Mouse (Mus musculus): ENCODE measurements at regions not wholly inside any gene's neighbourhood (a gene's known extent, or its start where the extent isn't known, plus 50 kb on each side); places are given as distances from the start of the nearest gene placed in this dataset.

- DNase-seq (ENCODE audit: low spot score in 2 of 2) = no peak
Measured at GRCm38 (mm10) chr8:86360283-86360682, 220.2 kb downstream of the Abcc12 start.

DNA sequence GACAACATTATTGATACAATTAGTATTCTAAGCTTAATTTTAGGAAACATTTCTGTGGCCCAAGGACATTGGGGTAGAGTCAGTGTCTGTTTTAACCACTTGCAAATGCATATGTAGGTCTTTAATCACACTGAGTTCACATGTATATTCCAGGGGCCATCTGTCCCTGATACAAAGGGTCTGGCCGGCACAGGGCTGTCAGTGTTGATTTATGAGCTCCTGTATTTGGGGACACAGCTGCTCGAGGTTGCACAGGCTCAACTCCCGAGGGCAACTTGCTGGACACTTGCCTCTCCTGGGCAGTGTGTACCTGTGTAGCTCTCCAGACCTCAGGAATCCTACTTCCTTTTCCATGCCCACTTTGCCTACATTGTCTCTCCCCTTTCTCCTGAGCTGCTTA is 221.0 kb downstream of the Abcc12 start:
- DNase-seq (ENCODE audit: low spot score in 2 of 2) = no peak

DNA sequence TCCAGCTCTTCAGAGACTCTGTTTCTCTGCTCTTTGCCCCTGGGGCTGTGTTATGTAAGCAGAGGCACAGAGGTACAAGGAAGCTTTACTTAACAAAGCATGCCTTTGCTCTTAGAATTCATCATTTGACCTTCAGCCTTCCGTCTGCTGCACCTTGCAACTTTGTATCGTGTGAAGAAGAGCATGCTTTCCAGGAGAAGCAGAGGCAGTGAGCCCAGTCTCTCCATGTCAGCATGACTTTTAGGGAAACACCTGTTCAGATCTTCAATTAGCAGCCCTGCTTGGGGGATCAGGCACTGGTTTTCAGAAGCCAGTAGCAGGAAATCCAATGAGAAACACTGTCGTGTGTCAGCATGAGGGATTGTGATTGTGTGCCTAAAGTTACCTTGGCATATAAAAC is 226.7 kb downstream of the Abcc12 start:
- no peak for DNase-seq (ENCODE audit: low spot score in 2 of 2)

DNA sequence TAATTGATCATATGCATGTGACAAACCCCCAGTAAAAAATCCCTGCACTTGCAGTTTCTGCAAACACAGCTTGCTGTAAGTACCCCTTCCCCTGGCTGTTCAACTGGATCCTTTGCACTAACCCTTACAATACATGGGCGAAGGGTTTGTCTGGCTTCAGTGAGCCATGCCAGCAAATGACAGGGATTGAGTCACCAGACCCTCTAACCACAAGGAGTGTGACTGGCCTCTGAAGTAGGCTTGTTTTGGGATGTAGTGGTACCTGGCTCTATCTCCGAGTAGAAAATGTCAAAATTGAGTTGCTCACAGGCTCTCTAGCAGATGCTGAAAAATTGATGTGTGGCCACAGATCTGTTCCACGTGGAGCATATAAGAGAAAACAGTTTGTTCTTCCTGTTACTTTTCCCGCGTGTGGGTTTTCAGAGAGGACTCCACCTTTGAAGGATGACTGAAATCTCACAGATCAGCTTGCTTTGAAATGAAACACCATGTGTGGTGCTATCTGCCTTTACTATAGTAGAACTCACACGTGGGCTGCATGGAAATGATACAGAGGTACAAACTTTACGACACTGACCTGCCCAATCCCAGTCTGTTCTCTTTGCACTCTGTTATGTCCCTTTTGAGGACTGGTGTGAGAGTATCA is 228.8 kb downstream of the Abcc12 start:
- no peak for DNase-seq (ENCODE audit: low spot score in 2 of 2)

DNA sequence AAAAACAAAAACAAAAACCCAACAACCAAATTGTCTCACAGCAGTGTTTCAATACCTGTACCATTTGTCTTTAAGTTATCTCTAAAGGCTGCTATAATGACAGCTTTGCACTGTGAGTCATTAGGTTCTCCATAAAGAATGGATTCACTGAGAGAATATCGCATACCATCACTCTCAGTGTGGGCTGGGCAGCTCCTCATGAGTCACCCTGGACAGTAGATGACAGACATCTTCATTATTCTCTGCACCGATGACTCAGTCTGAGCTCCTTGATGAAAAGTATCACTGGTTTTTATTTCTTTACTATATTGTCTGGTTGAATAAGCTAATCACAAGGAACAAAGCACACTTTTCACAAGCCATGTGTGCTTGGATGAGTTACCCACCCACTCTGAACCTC is 230.4 kb downstream of the Abcc12 start:
- no peak for DNase-seq (ENCODE audit: low spot score in 2 of 2)

DNA sequence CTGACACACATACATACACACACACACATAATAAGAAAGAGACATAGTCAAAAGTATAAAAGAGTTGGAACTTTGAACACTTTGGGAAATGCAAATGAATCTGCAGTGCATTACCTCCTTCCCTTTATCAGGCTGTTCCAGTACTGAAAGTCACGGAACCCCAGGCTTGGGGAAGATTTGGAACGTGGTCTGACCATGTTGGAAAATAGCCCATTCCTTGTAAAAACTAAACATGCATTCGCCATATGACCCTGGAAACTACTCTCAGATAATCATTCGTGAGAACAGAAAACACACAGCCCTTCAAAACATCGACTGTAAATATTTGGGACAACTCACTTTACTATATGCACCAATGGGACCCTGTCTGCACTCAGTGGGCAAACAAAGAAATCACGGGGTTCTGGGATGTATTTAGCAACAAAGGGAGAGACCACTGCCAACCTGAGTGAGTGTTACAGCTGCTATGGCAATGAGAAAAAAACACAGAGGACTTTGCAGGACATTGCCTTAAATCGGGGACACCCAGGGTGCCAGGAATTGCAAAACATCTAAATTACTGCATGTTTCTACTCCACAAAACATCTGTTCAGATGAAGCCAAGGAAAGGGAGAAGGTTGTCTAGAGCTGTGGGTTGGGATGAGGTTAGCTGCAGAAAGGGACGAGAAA is 238.3 kb downstream of the Abcc12 start:
- no peak for DNase-seq (ENCODE audit: low spot score in 2 of 2)

GRCm38 (mm10) chr8:86338574-86339264 is 241.8 kb downstream of the Abcc12 start:
- peak in 1 of 2 experiments; percentile 37 for DNase-seq (ENCODE audit: low spot score in 2 of 2)

- no peak for DNase-seq (ENCODE audit: low spot score in 2 of 2)
Measured at GRCm38 (mm10) chr8:86331383-86331782, 249.1 kb downstream of the Abcc12 start.

DNA sequence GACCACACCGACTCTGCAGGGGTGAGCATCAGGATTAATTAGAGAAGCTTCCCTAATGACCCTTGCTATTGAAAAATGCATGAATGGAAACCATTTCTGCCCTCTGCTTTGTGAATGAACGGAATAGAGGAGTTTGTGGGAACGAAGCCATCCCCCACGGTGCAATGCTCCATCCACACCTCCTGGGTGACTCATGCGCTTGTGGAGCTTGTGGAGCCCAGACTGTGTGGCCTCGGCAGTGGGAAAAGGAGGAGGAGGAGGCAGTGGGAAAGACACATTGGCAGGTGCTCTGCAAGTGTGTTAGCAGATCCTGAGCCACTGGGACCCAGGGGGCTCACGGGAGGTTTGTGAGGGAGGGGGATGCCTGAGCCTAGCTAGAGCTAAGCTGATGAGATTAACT is 251.9 kb downstream of the Abcc12 start:
- DNase-seq (ENCODE audit: low spot score in 2 of 2) = no peak

GRCm38 (mm10) chr8:86327982-86328381 is 252.5 kb downstream of the Abcc12 start:
- no peak for DNase-seq (ENCODE audit: low spot score in 2 of 2)

DNA sequence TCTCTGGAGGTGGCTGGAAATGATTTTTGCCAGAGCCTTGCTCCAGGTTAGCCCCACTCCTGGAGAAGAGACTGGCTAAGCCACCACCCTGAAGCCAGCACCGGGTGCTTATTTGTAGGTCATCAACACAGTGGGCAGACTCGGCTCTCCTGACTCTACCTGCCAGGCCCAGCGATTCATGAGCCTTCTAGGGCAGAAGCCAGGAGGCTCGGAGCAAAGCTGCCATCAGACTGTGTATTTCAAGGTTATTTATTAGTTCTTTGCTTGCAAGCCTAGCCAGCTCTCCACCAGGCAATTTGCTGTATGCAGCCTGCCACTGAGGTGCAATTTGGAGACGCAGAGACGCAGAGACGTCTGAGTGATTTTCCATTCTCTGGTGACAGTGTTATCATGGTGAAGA is 255.4 kb downstream of the Abcc12 start:
- DNase-seq (ENCODE audit: low spot score in 2 of 2) = no peak

DNA sequence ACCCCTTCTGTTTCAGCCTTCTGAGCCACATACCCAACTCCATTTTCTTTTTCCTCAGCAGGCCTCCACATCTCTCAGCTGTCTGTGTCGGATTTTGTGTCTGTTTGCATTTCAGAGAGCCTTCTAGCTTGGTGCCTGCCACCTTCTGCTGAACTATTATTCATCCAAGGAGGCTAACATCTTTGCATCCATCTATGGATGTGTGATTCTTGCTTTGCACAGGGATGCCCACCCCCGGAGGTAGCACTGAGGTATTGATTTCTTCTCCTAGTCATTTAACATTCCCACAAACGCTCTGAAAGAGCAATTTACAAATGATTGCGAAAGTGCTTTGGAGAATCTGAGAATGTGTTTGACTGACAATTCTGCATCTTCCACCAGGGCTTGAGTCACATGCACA is 255.9 kb downstream of the Abcc12 start:
- DNase-seq (ENCODE audit: low spot score in 2 of 2) = no peak

- no peak for DNase-seq (ENCODE audit: low spot score in 2 of 2)
Measured at GRCm38 (mm10) chr8:86323823-86324222, 256.7 kb downstream of the Abcc12 start.

DNA sequence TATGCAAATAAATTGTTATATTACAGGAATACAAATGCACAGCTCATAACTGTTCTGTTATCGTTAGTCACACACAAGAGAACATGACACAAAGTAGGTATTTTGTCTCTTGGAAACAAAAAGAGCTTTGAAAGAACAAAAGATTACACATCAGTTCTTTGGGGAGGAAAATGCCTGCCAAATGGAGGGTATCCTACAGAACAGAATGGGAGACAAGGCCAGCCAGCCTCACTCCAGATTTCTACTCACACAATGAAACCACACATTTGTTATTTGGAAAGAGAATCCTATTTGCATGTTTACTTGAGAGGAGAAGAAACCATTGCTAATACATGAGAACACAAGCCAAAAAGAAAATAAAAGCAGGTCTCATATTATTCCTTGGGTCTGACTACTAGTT is 258.0 kb downstream of the Abcc12 start:
- DNase-seq (ENCODE audit: low spot score in 2 of 2) = no peak

- DNase-seq (ENCODE audit: low spot score in 2 of 2) = peak in 1 of 2 experiments; percentile 58
Measured at GRCm38 (mm10) chr8:86320938-86321337, 259.5 kb downstream of the Abcc12 start.

DNA sequence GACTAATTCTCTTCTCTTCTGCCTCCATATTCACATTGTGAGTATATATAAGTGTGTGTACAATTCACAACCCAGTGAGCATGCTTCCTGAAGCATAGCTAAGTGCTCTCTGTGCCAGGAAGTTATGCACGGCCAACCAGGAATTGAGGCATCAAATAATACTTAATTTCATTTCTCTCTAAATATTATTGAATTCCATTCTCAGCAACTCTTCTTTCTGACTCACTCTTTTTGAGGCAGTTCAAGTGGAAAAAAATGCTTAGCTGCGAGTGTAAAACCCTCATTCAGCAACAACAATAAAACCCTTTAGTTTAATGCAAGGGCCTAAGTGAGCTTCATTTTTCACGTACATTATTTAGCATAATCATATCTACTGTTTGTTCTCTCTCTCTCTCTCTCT is 262.0 kb downstream of the Abcc12 start:
- no peak for DNase-seq (ENCODE audit: low spot score in 2 of 2)

GRCm38 (mm10) chr8:86316236-86316635 is 264.2 kb downstream of the Abcc12 start:
- no peak for DNase-seq (ENCODE audit: low spot score in 2 of 2)

- DNase-seq (ENCODE audit: low spot score in 2 of 2) = no peak
Measured at GRCm38 (mm10) chr8:86309460-86309859, 271.0 kb downstream of the Abcc12 start.

DNA sequence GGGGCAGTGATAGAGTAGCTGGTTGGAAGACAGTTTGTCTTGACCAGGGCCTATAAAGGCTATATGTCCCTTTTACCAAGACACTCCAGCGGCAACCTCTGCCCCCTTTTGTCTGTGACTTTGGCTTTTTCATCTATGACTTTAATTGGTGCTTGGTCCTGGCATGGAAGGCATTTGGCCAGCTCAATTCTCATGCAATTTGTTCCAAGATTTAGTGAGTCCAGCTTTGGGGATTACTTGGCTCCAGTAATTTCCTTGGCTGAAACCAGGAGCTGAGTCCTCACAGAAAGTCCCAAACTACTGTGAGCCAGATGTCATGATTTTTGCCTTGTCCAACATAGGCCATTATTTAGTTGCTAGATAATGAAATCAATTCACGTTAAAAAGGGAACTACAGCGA is 273.1 kb downstream of the Abcc12 start:
- DNase-seq (ENCODE audit: low spot score in 2 of 2) = no peak

GRCm38 (mm10) chr8:86301885-86302509 is 278.5 kb downstream of the Abcc12 start:
- DNase-seq (ENCODE audit: low spot score in 2 of 2) = no peak

- no peak for DNase-seq (ENCODE audit: low spot score in 2 of 2)
Measured at GRCm38 (mm10) chr8:86288713-86289384, 291.6 kb downstream of the Abcc12 start.

All from layer of hippocampus, postnatal 14 days (tissue).